Mouse (Mus musculus) intestine, embryonic 16.5 days (tissue): ENCODE data around the gene Pptc7. TPM values are rescaled to one million over a fixed set of nuclear protein-coding genes. Genes with fewer than 3 reads are reported as not detected.

Experiments
- ATAC-seq: fragments of 200-750 bp; cut with Nextera tagmentation; 2 replicates; pipeline ENCODE4 v1.8.0; 2017; ENCODE audit warnings: moderate TSS enrichment, moderate library complexity
- H3K27ac ChIP-seq: fragments of 300-500 bp; sonication (generic); 2 replicates; pipeline ENCODE4 v1.5.1; 2014; ENCODE audit warnings: mild to moderate bottlenecking, low read length
- H3K27me3 ChIP-seq: fragments of 300-500 bp; sonication (generic); replicated peaks from 2 replicates; pipeline ENCODE4 v1.6.1; 2014; ENCODE audit warnings: low read length, control low read depth, mixed read lengths; ENCODE audit not compliant: control insufficient read depth, insufficient read depth
- H3K36me3 ChIP-seq: fragments of 300-500 bp; sonication (generic); 2 replicates; pipeline ENCODE4 v1.6.1; 2014; ENCODE audit warnings: low read length, control low read depth; ENCODE audit not compliant: control insufficient read depth, insufficient read depth
- H3K4me1 ChIP-seq: fragments of 300-500 bp; sonication (generic); 2 replicates; pipeline ENCODE4 v1.6.1; 2014; ENCODE audit warnings: low read length, control low read depth, mixed read lengths; ENCODE audit not compliant: control insufficient read depth, insufficient read depth
- H3K4me2 ChIP-seq: fragments of 300-500 bp; sonication (generic); 2 replicates; pipeline ENCODE4 v1.6.1; 2014; ENCODE audit warnings: low read depth, low read length, control low read depth
- H3K4me3 ChIP-seq: fragments of 300-500 bp; sonication (generic); 2 replicates; pipeline ENCODE4 v1.5.1; 2014; ENCODE audit warnings: mild to moderate bottlenecking, low read length
- H3K9ac ChIP-seq: fragments of 300-500 bp; sonication (generic); 2 replicates; pipeline ENCODE4 v1.6.1; 2014; ENCODE audit warnings: low read depth, low read length
- H3K9me3 ChIP-seq: fragments of 300-500 bp; sonication (generic); 2 replicates; pipeline ENCODE4 v1.6.1; 2016; ENCODE audit warnings: low read length, control low read depth; ENCODE audit not compliant: control insufficient read depth
- WGBS: fragments of 180-500 bp; shearing (Covaris S2); extraction: QIAGEN DNeasy Blood & Tissue Kit; methylation state at CpG from one replicate; pipeline ENCODE4 v1.1.7; 2014; 5-methylcytosine and 5-hydroxymethylcytosine counted together
- polyA plus RNA-seq: library from polyadenylated mRNA; unstranded; fragments of >200 nt; fragmentation: Nextera tagmentation; extraction: Ambion mirVana; gene quantifications from 2 replicates; pipeline ENCODE4 v1.2.1, GENCODE M21; 2015

Pptc7 gene
- polyA plus RNA-seq, 1 experiment from 2014 or later: 6.8 TPM

- Histone ChIP-seq H3K36me3 (no peaks in the 10 kb centered on the region), H3K9me3 (0 out of 2 replicates have a peak, but pooled peaks cover 3% of the 10 kb centered on the region), H3K27me3 (no peaks in the 10 kb centered on the region), H3K4me1 (0 out of 2 replicates have a peak, but pooled peaks cover 4% of the 10 kb centered on the region), H3K9ac (no peak overlapping the region), H3K27ac (peak overlapping the region; percentile 76), H3K4me2 (no peak overlapping the region), H3K4me3 (no peak overlapping the region)
- 50% methylated on average over 7 of the region's 7 CpGs for WGBS
- peak; percentile 96 for ATAC-seq
Observed at GRCm38 (mm10) chr5:122343768-122344167, 59.6 kb downstream of the Pptc7 start.

GRCm38 (mm10) chr5:122344260-122344659 is 60.1 kb downstream of the Pptc7 start:
- ATAC-seq: peak; percentile 81
- Histone ChIP-seq H3K9me3 (0 out of 2 replicates have a peak, but pooled peaks cover 3% of the 10 kb centered on the region), H3K27ac (peak overlapping the region; percentile 76; the same call in 1 of the 2 replicates), H3K4me2 (no peak overlapping the region), H3K27me3 (no peaks in the 10 kb centered on the region), H3K9ac (no peak overlapping the region), H3K36me3 (no peaks in the 10 kb centered on the region), H3K4me3 (no peak overlapping the region), H3K4me1 (0 out of 2 replicates have a peak, but pooled peaks cover 4% of the 10 kb centered on the region)
- WGBS: 4% methylated on average over 5 of the region's 5 CpGs

- H3K4me1 ChIP-seq: 0 out of 2 replicates have a peak, but pooled peaks cover 8% of the 10 kb centered on the region
- H3K27ac ChIP-seq: no peak overlapping the region
- no peak for ATAC-seq
- no peaks in the 10 kb centered on the region for H3K27me3 ChIP-seq
- 0 out of 2 replicates have a peak, but pooled peaks cover 3% of the 10 kb centered on the region for H3K9me3 ChIP-seq
- H3K36me3 ChIP-seq: no peaks in the 10 kb centered on the region
- no peak overlapping the region for H3K4me3 ChIP-seq
- H3K4me2 ChIP-seq: no peak overlapping the region
- 83% methylated on average over 4 of the region's 4 CpGs for WGBS
- no peak overlapping the region for H3K9ac ChIP-seq
Observed at GRCm38 (mm10) chr5:122345777-122346176, 61.6 kb downstream of the Pptc7 start.

GRCm38 (mm10) chr5:122353807-122354491 is 69.8 kb downstream of the Pptc7 start, which contains the start of the genes Rad9b and Vps29:
Gene Rad9b (minus strand): TSS chr5:122354233.
Gene Vps29 (plus strand): TSS chr5:122354369.
- WGBS: 1% methylated on average over 51 of the region's 51 CpGs
- Histone ChIP-seq H3K4me2 (peak within 1 kb of the TSS; percentile 76), H3K9ac (peak within 1 kb of the TSS; percentile 93), H3K36me3 (no peaks in the 10 kb centered on the region), H3K4me3 (peak within 1 kb of the TSS; percentile 94), H3K4me1 (peaks cover 13% of the 10 kb centered on the region), H3K27ac (peak within 1 kb of the TSS; percentile 78), H3K9me3 (no peaks in the 10 kb centered on the region), H3K27me3 (no peaks in the 10 kb centered on the region)
- peak; percentile 96 for ATAC-seq

- no peaks in the 10 kb centered on the region for H3K9me3 ChIP-seq
- H3K9ac ChIP-seq: peak overlapping the region; percentile 93
- peaks cover 13% of the 10 kb centered on the region for H3K4me1 ChIP-seq
- H3K4me3 ChIP-seq: peak overlapping the region; percentile 94
- H3K36me3 ChIP-seq: no peaks in the 10 kb centered on the region
- peak; percentile 80 for ATAC-seq
- H3K27ac ChIP-seq: peak overlapping the region; percentile 78
- WGBS: under 1% methylated on average over 41 of the region's 57 CpGs
- H3K27me3 ChIP-seq: no peaks in the 10 kb centered on the region
- H3K4me2 ChIP-seq: peak overlapping the region; percentile 57
Observed at GRCm38 (mm10) chr5:122354492-122355067, 70.4 kb downstream of the Pptc7 start.

- ATAC-seq: peak; percentile 76
- Histone ChIP-seq H3K27ac (peak within 1 kb of the TSS; percentile 91), H3K4me3 (peak within 1 kb of the TSS; percentile 78), H3K9ac (peak within 1 kb of the TSS; percentile 79), H3K27me3 (no peaks in the 10 kb centered on the region), H3K36me3 (peaks cover 7% of the 10 kb centered on the region; the same call in 1 of the 2 replicates), H3K9me3 (no peaks in the 10 kb centered on the region), H3K4me2 (peak within 1 kb of the TSS; percentile 74), H3K4me1 (peaks cover 8% of the 10 kb centered on the region; the same call in 1 of the 2 replicates)
- under 1% methylated on average over 38 of the region's 46 CpGs for WGBS
Observed at GRCm38 (mm10) chr5:122371591-122372191, 87.5 kb downstream of the Pptc7 start, which contains the start of gene Gpn3. Gene Gpn3 (plus strand): TSS chr5:122371876.

- Histone ChIP-seq H3K4me3 (peak within 1 kb of the TSS; percentile 78), H3K27ac (peak within 1 kb of the TSS; percentile 91), H3K4me1 (peaks cover 8% of the 10 kb centered on the region; the same call in 1 of the 2 replicates)
Observed at GRCm38 (mm10) chr5:122372192-122372769, 88.1 kb downstream of the Pptc7 start, which contains the start of gene Fam216a. Gene Fam216a (minus strand): TSS chr5:122372364.

GRCm38 (mm10) chr5:122372878-122373277 is 88.7 kb downstream of the Pptc7 start:
- WGBS: 4% methylated on average over 5 of the region's 5 CpGs
- Histone ChIP-seq H3K4me3 (peak overlapping the region; percentile 78), H3K9me3 (no peaks in the 10 kb centered on the region), H3K36me3 (peaks cover 6% of the 10 kb centered on the region; the same call in 1 of the 2 replicates), H3K27ac (peak overlapping the region; percentile 86), H3K9ac (peak overlapping the region; percentile 79), H3K4me1 (peaks cover 8% of the 10 kb centered on the region; the same call in 1 of the 2 replicates), H3K27me3 (no peaks in the 10 kb centered on the region), H3K4me2 (peak overlapping the region; percentile 67)
- no peak for ATAC-seq

More at GRCm38 (mm10) chr5:122372192-122372769, 88.1 kb downstream of the Pptc7 start, which contains the start of gene Fam216a:
- no peaks in the 10 kb centered on the region for H3K27me3 ChIP-seq
- H3K9me3 ChIP-seq: no peaks in the 10 kb centered on the region
- H3K4me2 ChIP-seq: peak within 1 kb of the TSS; percentile 74
- H3K36me3 ChIP-seq: peaks cover 7% of the 10 kb centered on the region; the same call in 1 of the 2 replicates
- ATAC-seq: peak; percentile 96
- H3K9ac ChIP-seq: peak within 1 kb of the TSS; percentile 79
- under 1% methylated on average over 53 of the region's 53 CpGs for WGBS
